14 mouse cellular contexts compared by ENCODE assay signal in the genomic region with DNA sequence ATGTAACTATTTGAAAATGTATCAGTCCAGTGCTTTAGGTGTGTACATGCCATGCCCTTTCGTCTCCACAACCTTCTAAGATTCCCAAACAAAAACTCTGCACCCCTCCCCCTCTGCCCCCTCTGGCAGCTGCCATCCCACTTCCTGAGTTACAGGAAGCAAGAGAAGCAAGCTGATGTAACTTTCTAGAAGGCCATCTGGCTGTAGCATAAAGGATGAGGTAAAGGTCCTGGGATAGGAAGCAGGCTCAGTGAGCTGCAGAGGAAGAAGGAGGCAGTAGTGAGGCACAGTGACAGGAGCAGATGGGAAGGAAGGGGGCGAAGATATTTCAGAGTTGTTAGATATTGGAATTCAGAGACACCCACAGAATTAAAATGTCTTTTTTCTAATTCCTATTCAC. TPM values are rescaled to one million over a fixed set of nuclear protein-coding genes. Genes with fewer than 3 reads are reported as not detected.
DNase-seq lines count a peak whose midpoint lies in the region; ATAC-seq and TF ChIP-seq lines count a peak whose summit lies in the region.
"Had no signal": no experiment of that assay in that cellular context is flagged by ENCODE, and none has a peak within 500 bp of the region (broad histone marks: within the 10 kb centered on the region; RNA-seq: fewer than 3 reads in every experiment).

No protein-coding gene starts in this region.

- H3ac ChIP-seq in myocyte (ENCODE audit: control insufficient read depth, insufficient read length), result no peak overlapping the region

- CTCF ChIA-PET in Patski (lab: Charles Lee), result no interaction called here

- no peak overlapping the region for H3K9ac ChIP-seq in lung, postnatal 0 days (replicated peaks; ENCODE audit: low read depth)
- H3K9ac ChIP-seq: embryonic facial prominence, embryonic 13.5 days; liver, embryonic 13.5 days had no signal

- no peak overlapping the region for H3K4me2 ChIP-seq in lung, postnatal 0 days (replicated peaks; ENCODE audit: low read depth, low read length)
- peak overlapping the region; percentile 52 for H3K4me2 ChIP-seq in myocyte (ENCODE audit: low read depth)
- H3K4me2 ChIP-seq: embryonic facial prominence, embryonic 13.5 days; liver, embryonic 13.5 days had no signal

- H3K27me3 ChIP-seq in lung, postnatal 0 days (replicated peaks; ENCODE audit: insufficient read depth, low read length), result no peaks in the 10 kb centered on the region
- no peaks in the 10 kb centered on the region for H3K27me3 ChIP-seq in Patski
- no peaks in the 10 kb centered on the region for H3K27me3 ChIP-seq in myocyte (ENCODE audit: control insufficient read depth, insufficient read depth, insufficient read length)
- H3K27me3 ChIP-seq: embryonic facial prominence, embryonic 13.5 days; liver, embryonic 13.5 days had no signal

- in situ Hi-C loops in Patski (cut with MboI; ENCODE audit: low pct_unique_long_range_greater_than_20kb), result no loop called here

- TF ChIP-seq CTCF in lung, postnatal 0 days (IDR thresholded peaks at IDR 0.05), result peak; percentile 44
- TF ChIP-seq CTCF in Patski (IDR thresholded peaks at IDR 0.05), result peak; percentile 35

- ATAC-seq in lung, postnatal 0 days, result no peak
- no peak for ATAC-seq in Patski

- peak; percentile 17 for DNase-seq in embryo, embryonic 10.5 days (ENCODE audit: low spot score)
- no peak for DNase-seq in embryo, embryonic 10 days (ENCODE audit: low spot score)
- peak; percentile 36 for DNase-seq in lung, postnatal 0 days (ENCODE audit: low spot score)
- no peak for DNase-seq in lung, postnatal 4 days
- no peak for DNase-seq in Patski (ENCODE audit: low read depth, low spot score)
- no peak for DNase-seq in right cerebral cortex, postnatal 25 days
- DNase-seq in natural killer cell, adult 2 months (ENCODE audit: low spot score in 2 of 2), result no peak
- DNase-seq: cerebellum, adult 2 months; heart, adult 2 months; heart, postnatal 14 days; layer of hippocampus, adult 9-11 months; liver, embryonic 13.5 days had no signal

- POLR2A ChIA-PET in Patski (lab: Charles Lee), result no interaction called here

- peak; percentile 16 for TF ChIP-seq POLR2A in myocyte (IDR thresholded peaks at IDR 0.05; ENCODE audit: insufficient read length, low read depth)

- H3K79me2 ChIP-seq in myocyte (ENCODE audit: control insufficient read depth, insufficient read depth), result no peaks in the 10 kb centered on the region

- 49% methylated on average over 2 of the region's 2 CpGs for WGBS in lung, postnatal 0 days

- no peaks in the 10 kb centered on the region for H3K36me3 ChIP-seq in lung, postnatal 0 days (ENCODE audit: insufficient read depth, low read length)
- no peaks in the 10 kb centered on the region for H3K36me3 ChIP-seq in myocyte (ENCODE audit: control insufficient read depth, insufficient read depth)
- H3K36me3 ChIP-seq: embryonic facial prominence, embryonic 13.5 days; liver, embryonic 13.5 days had no signal

- no peak overlapping the region for H3K27ac ChIP-seq in lung, postnatal 0 days (ENCODE audit: low read length)
- H3K27ac ChIP-seq: embryonic facial prominence, embryonic 13.5 days; heart, adult 2 months; liver, embryonic 13.5 days had no signal

- H3K4me1 ChIP-seq in lung, postnatal 0 days (ENCODE audit: insufficient read depth, low read depth, low read length), result no peaks in the 10 kb centered on the region

- no peak overlapping the region for H3K4me3 ChIP-seq in lung, postnatal 0 days (ENCODE audit: low read depth, low read length)
- H3K4me3 ChIP-seq in myocyte, result no peak overlapping the region
- H3K4me3 ChIP-seq: embryonic facial prominence, embryonic 13.5 days; heart, adult 2 months; liver, embryonic 13.5 days had no signal

- H3K9me3 ChIP-seq in lung, postnatal 0 days (ENCODE audit: low read length), result no peaks in the 10 kb centered on the region
- H3K9me3 ChIP-seq: embryonic facial prominence, embryonic 13.5 days; liver, embryonic 13.5 days had no signal

- TF ChIP-seq EP300 in lung, postnatal 0 days (IDR thresholded peaks at IDR 0.05), result 0 out of 2 replicates have a peak, but pooled peaks have one; percentile 31

TF ChIP-seq in myocyte, 11 proteins besides CTCF, POLR2A, EP300 and RAD21:
- TF ChIP-seq MAX (IDR thresholded peaks at IDR 0.05; ENCODE audit: low read depth) (no peak), USF1 (IDR thresholded peaks at IDR 0.05; ENCODE audit: low read depth) (no peak), MYOD1 (IDR thresholded peaks at IDR 0.05; ENCODE audit: control insufficient read depth in 1 of 3, insufficient read length in 2 of 3, low read depth in 2 of 3) (peak in 1 of 3 experiments; percentile 54), MYOG (IDR thresholded peaks at IDR 0.05; ENCODE audit: control insufficient read depth in 1 of 3, insufficient read depth in 1 of 3, insufficient read length in 2 of 3, low read depth in 2 of 3) (peak in 2 of 3 experiments; percentile 13 to 54), REST (IDR thresholded peaks at IDR 0.05; ENCODE audit: insufficient read depth, insufficient read length) (no peak), CEBPB (IDR thresholded peaks at IDR 0.05; ENCODE audit: insufficient read depth, poor library complexity, severe bottlenecking) (peak; percentile 55; the same call in 1 of the 2 replicates), POLR2AphosphoS2 (IDR thresholded peaks at IDR 0.05; ENCODE audit: insufficient read length, low read depth) (no peak), TCF3 (IDR thresholded peaks at IDR 0.05; ENCODE audit: insufficient read length, low read depth) (no peak), TCF12 (IDR thresholded peaks at IDR 0.05; ENCODE audit: insufficient read depth, poor library complexity, severe bottlenecking) (peak; percentile 50), E2F4 (IDR thresholded peaks at IDR 0.05; ENCODE audit: insufficient read depth) (no peak), SRF (IDR thresholded peaks at IDR 0.05; ENCODE audit: control insufficient read depth, insufficient read length, low read depth) (no peak)

RNA-seq across cellular contexts. Expression of a gene that starts 13.6 kb away (rescaled TPM):
- polyA plus RNA-seq in lung, postnatal 0 days (2015; fragmentation: Nextera tagmentation; extraction: Ambion mirVana), result 395 and 416 TPM in 2 replicates
- polyA plus RNA-seq in Patski (2021), result 654 TPM
- 156 TPM for polyA plus RNA-seq in myocyte (2012; fragmentation: generic; extraction: Trizol)

RNA-seq across cellular contexts. Expression of a gene that starts 57.6 kb away (rescaled TPM):
- polyA plus RNA-seq in lung, postnatal 0 days (2015; fragmentation: Nextera tagmentation; extraction: Ambion mirVana), result 34.4 and 38.7 TPM in 2 replicates
- polyA plus RNA-seq in Patski (2021), result 41.7 TPM
- 13.4 TPM for polyA plus RNA-seq in myocyte (2012; fragmentation: generic; extraction: Trizol)

Comparison
In these comparisons a context has a peak if more than half of its experiments do, and no peak if none do; other contexts are left out.
1. DNase-seq: peak in embryo, embryonic 10.5 days (single experiment) and lung, postnatal 0 days (single experiment); none in embryo, embryonic 10 days (single experiment), lung, postnatal 4 days (0 of 2), Patski (single experiment), right cerebral cortex, postnatal 25 days (single experiment) and natural killer cell, adult 2 months (0 of 2).